Mouse (Mus musculus) C2C12 (cell line): ENCODE measurements at regions not wholly inside any gene's neighbourhood (a gene's known extent, or its start where the extent isn't known, plus 50 kb on each side); places are given as distances from the start of the nearest gene placed in this dataset.

Experiments
- CEBPB ChIP-seq: IDR thresholded peaks from one replicate; pipeline ENCODE4 v1.6.1; 2011; ENCODE audit warnings: low read depth, mild to moderate bottlenecking, control low read depth, moderate library complexity
- CTCF ChIP-seq: IDR thresholded peaks from one replicate; pipeline ENCODE4 v1.5.1; 2011; ENCODE audit not compliant: control insufficient read depth, insufficient read depth, insufficient read length
- FOSL1 ChIP-seq: IDR thresholded peaks from one replicate; pipeline ENCODE4 v1.8.0; 2011; ENCODE audit warnings: mild to moderate bottlenecking, low read length; ENCODE audit not compliant: poor library complexity, insufficient read depth, severe bottlenecking
- MAX ChIP-seq: IDR thresholded peaks from one replicate; pipeline ENCODE4 v1.6.1; 2011; ENCODE audit warnings: mild to moderate bottlenecking, control low read depth
- MYOD1 ChIP-seq: IDR thresholded peaks from one replicate; pipeline ENCODE4 v1.6.1; 2011; ENCODE audit warnings: low read depth; ENCODE audit not compliant: control insufficient read depth, insufficient read length
- MYOG ChIP-seq: IDR thresholded peaks from one replicate; pipeline ENCODE4 v1.6.1; 2011; ENCODE audit not compliant: control insufficient read depth, insufficient read length; ENCODE audit errors: extremely low read depth
- USF1 ChIP-seq: IDR thresholded peaks from one replicate; pipeline ENCODE4 v1.6.1; 2011; ENCODE audit warnings: low read depth, mild to moderate bottlenecking, control low read depth, moderate library complexity

DNA sequence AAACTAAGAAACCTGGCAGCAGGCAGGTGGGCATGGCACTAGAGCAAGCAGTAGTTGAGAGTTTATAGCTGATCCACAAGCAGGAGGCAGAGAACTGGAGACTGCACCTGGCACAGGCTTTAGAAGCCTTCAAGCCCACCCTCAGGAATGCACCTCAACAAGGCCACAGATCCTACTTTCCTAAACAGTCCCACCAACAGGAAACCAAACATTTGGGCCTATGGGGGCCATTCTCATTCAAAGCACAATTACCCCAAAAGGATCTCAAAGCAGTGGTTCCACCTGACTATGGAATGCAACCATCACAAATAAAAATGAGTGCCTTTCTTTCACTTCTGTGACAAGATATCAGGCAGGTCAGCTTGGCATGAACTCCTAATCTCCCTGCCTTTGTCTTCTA, 749.9 kb downstream of the Cypt12 start:
- TF ChIP-seq CTCF (no peak), MYOG (no peak), MAX (no peak), MYOD1 (no peak), USF1 (no peak), FOSL1 (no peak), CEBPB (no peak)
